Mouse (Mus musculus): ENCODE data around the gene Tpo. TPM values are rescaled to one million over a fixed set of nuclear protein-coding genes. Genes with fewer than 3 reads are reported as not detected.

Gene Tpo
- polyA plus RNA-seq, 1 experiment from 2014 or later = not detected

DNA sequence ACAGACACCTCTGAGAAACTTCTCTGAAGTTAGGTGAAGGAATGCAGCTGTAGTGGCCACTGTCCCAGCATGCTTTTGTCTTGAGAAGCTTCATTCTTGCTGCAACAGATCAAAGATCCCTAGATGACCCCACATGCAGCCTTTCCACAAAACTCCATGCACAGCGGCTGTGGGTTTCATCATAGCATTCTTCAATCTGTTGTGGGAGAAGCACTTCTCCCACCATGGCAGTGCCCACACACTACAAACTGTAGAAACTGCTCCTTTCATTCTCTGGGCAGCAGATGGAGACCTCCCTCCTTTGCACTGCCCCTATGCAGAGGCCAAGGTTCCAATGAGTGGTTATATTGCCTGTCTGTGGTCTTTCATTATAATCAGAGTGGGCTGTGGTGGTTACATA lies 103.3 kb downstream of the Tpo start:
- H3K4me2 ChIP-seq (replicated peaks; ENCODE audit: low read depth, low read length) = no peak overlapping the region
- no peaks in the 10 kb centered on the region for H3K9me3 ChIP-seq (ENCODE audit: low read length)
- peaks cover 7% of the 10 kb centered on the region; the same call in 1 of the 2 replicates for H3K4me1 ChIP-seq (ENCODE audit: insufficient read depth, low read length)
- H3K27ac ChIP-seq (ENCODE audit: low read length) = no peak overlapping the region
- H3K36me3 ChIP-seq (ENCODE audit: insufficient read depth, low read length) = no peaks in the 10 kb centered on the region
- no peaks in the 10 kb centered on the region for H3K27me3 ChIP-seq (ENCODE audit: insufficient read depth, low read length)
- no peak overlapping the region for H3K9ac ChIP-seq (replicated peaks; ENCODE audit: low read length)
- ATAC-seq (ENCODE audit: low FRiP score, low TSS enrichment) = no peak
- no peak overlapping the region for H3K4me3 ChIP-seq (ENCODE audit: low read length)
- WGBS = 71% methylated on average over 1 of the region's 1 CpGs

- Histone ChIP-seq H3K4me2 (replicated peaks; ENCODE audit: low read depth, low read length) (no peak overlapping the region), H3K4me1 (ENCODE audit: insufficient read depth, low read length) (peaks cover 7% of the 10 kb centered on the region; the same call in 1 of the 2 replicates), H3K9ac (replicated peaks; ENCODE audit: low read length) (no peak overlapping the region), H3K9me3 (ENCODE audit: low read length) (no peaks in the 10 kb centered on the region), H3K27ac (ENCODE audit: low read length) (no peak overlapping the region), H3K27me3 (ENCODE audit: insufficient read depth, low read length) (no peaks in the 10 kb centered on the region), H3K36me3 (ENCODE audit: insufficient read depth, low read length) (no peaks in the 10 kb centered on the region), H3K4me3 (ENCODE audit: low read length) (no peak overlapping the region)
- 83% methylated on average over 3 of the region's 3 CpGs for WGBS
- ATAC-seq (ENCODE audit: low FRiP score, low TSS enrichment) = no peak
Observed at GRCm38 (mm10) chr12:30027721-30028340, 104.6 kb downstream of the Tpo start.

DNA sequence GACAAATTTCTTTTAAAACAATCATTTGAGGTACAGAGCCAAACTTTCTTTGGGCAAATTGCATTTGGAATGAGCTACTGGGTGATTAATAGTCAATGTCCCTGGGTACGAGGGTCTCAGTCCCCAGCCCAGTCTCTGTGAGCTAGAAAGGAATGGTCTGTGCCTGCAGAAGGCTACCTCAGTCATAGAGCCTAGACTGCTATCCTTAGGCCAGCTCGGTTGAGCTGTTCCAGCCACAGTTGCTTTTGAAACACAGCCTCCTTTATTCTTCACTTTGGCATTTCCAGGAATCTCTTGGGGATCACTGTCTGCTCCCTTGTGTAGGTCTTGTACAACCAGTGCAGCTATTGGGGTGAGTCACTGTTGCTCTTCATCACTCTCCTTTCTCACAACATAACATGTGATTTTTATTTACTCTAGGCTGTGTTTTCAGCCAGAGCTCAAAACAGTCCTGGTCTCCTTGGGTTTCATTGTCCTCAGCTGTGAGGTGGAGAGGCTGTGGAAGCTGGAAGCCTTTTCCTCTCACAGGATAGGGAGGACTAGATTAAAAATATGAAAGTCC lies 108.1 kb downstream of the Tpo start:
- peaks cover 5% of the 10 kb centered on the region; the same call in 1 of the 2 replicates for H3K4me1 ChIP-seq (ENCODE audit: insufficient read depth, low read length)
- H3K27ac ChIP-seq (ENCODE audit: low read length) = no peak overlapping the region
- no peak overlapping the region for H3K9ac ChIP-seq (replicated peaks; ENCODE audit: low read length)
- 69% methylated on average over 2 of the region's 2 CpGs for WGBS
- H3K27me3 ChIP-seq (ENCODE audit: insufficient read depth, low read length) = no peaks in the 10 kb centered on the region
- H3K4me3 ChIP-seq (ENCODE audit: low read length) = no peak overlapping the region
- H3K9me3 ChIP-seq (ENCODE audit: low read length) = no peaks in the 10 kb centered on the region
- no peaks in the 10 kb centered on the region for H3K36me3 ChIP-seq (ENCODE audit: insufficient read depth, low read length)
- ATAC-seq (ENCODE audit: low FRiP score, low TSS enrichment) = no peak
- no peak overlapping the region for H3K4me2 ChIP-seq (replicated peaks; ENCODE audit: low read depth, low read length)

DNA sequence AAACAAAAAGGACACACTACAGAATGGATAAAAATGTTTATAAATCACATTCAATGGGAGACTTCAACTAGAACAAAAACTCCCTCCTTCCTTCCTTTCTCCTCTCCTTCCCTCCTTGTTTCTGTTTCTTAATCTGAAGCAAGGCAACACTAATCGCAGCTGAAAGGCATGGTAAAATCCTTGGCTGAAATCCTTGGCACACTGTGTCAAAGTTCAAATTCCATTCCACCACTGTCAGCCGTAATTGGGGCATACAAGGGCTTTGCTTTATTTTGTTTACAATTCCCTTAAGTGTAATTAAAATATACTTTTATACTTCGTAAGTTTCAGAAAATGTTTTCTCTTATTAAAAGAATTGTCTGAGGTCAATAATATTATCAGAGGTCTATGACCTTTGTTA lies 108.9 kb downstream of the Tpo start:
- no peak overlapping the region for H3K4me2 ChIP-seq (replicated peaks; ENCODE audit: low read depth, low read length)
- ATAC-seq (ENCODE audit: low FRiP score, low TSS enrichment) = no peak
- H3K27me3 ChIP-seq (ENCODE audit: insufficient read depth, low read length) = no peaks in the 10 kb centered on the region
- H3K36me3 ChIP-seq (ENCODE audit: insufficient read depth, low read length) = no peaks in the 10 kb centered on the region
- no peaks in the 10 kb centered on the region for H3K9me3 ChIP-seq (ENCODE audit: low read length)
- H3K4me3 ChIP-seq (ENCODE audit: low read length) = no peak overlapping the region
- H3K27ac ChIP-seq (ENCODE audit: low read length) = no peak overlapping the region
- H3K4me1 ChIP-seq (ENCODE audit: insufficient read depth, low read length) = no peaks in the 10 kb centered on the region
- H3K9ac ChIP-seq (replicated peaks; ENCODE audit: low read length) = no peak overlapping the region
- 47% methylated on average over 3 of the region's 3 CpGs for WGBS

DNA sequence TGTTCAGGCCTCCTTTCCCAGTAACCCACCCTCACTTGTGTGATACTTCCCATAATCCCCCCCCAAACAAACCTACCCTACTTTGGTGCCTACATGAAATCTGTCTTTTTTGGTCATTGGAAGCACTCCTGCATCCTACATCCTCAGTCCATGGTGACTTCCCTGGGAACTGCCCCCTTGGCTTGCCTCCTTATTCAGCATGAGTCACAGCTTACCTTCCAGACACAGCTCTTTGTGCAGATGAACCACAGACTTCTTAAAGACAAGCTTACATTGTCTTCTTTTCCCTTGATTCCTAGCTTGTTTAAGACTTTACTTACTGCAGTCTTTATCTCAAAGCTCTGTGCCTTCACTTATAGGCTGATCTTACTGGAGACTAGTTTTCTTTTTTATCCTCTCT lies 112.0 kb downstream of the Tpo start:
- H3K27me3 ChIP-seq (ENCODE audit: insufficient read depth, low read length) = no peaks in the 10 kb centered on the region
- no peak for ATAC-seq (ENCODE audit: low FRiP score, low TSS enrichment)
- no peak overlapping the region for H3K4me3 ChIP-seq (ENCODE audit: low read length)
- no peaks in the 10 kb centered on the region for H3K4me1 ChIP-seq (ENCODE audit: insufficient read depth, low read length)
- H3K36me3 ChIP-seq (ENCODE audit: insufficient read depth, low read length) = peaks cover 12% of the 10 kb centered on the region; the same call in 1 of the 2 replicates
- H3K9ac ChIP-seq (replicated peaks; ENCODE audit: low read length) = no peak overlapping the region
- H3K9me3 ChIP-seq (ENCODE audit: low read length) = no peaks in the 10 kb centered on the region
- no peak overlapping the region for H3K27ac ChIP-seq (ENCODE audit: low read length)
- no peak overlapping the region for H3K4me2 ChIP-seq (replicated peaks; ENCODE audit: low read depth, low read length)

DNA sequence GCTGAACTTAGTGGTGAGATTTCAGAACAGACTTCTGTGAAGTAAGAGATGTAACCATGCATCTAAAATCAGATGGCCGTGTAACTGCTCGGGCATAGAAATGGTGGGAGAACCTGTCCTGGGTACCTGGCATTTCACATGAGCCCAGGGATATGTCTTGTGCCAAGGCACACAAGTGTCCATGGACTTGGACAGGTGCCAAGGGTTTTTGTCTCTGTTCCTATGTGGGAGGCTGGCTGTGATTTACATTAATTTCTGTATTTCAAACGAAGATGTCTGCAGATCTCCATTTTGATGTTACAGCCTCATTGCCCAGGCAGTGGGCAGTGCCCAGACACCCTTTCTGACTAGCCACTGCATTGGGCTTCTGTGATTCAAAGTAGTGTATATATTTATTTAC lies 115.3 kb downstream of the Tpo start:
- no peak overlapping the region for H3K4me2 ChIP-seq (replicated peaks; ENCODE audit: low read depth, low read length)
- peaks cover 45% of the 10 kb centered on the region for H3K36me3 ChIP-seq (ENCODE audit: insufficient read depth, low read length)
- no peaks in the 10 kb centered on the region for H3K9me3 ChIP-seq (ENCODE audit: low read length)
- 88% methylated on average over 3 of the region's 3 CpGs for WGBS
- H3K27me3 ChIP-seq (ENCODE audit: insufficient read depth, low read length) = no peaks in the 10 kb centered on the region
- no peak for ATAC-seq (ENCODE audit: low FRiP score, low TSS enrichment)
- no peaks in the 10 kb centered on the region for H3K4me1 ChIP-seq (ENCODE audit: insufficient read depth, low read length)
- no peak overlapping the region for H3K4me3 ChIP-seq (ENCODE audit: low read length)
- no peak overlapping the region for H3K27ac ChIP-seq (ENCODE audit: low read length)
- H3K9ac ChIP-seq (replicated peaks; ENCODE audit: low read length) = no peak overlapping the region

DNA sequence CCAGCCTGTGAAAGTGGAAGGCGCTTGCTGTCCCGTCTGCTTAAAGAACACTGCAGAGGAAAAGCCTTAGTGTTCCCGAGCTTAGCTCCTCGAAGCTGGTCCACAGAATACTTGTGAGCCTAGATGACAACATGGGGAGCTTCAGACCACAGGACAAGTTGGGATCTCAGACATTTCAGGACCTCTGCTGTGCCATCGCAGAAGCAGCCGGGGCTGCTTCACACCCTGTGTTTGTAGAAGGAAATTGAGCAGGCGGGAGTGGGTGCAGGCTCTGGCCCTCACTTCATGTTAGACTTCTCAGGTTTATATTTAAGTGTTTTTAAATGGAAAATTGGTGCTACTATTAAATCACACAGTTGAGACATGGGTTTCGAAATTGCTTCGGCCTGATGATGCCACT lies 116.9 kb downstream of the Tpo start:
- H3K4me3 ChIP-seq (ENCODE audit: low read length) = no peak overlapping the region
- no peak overlapping the region for H3K27ac ChIP-seq (ENCODE audit: low read length)
- H3K9ac ChIP-seq (replicated peaks; ENCODE audit: low read length) = no peak overlapping the region
- H3K27me3 ChIP-seq (ENCODE audit: insufficient read depth, low read length) = no peaks in the 10 kb centered on the region
- H3K9me3 ChIP-seq (ENCODE audit: low read length) = no peaks in the 10 kb centered on the region
- no peak for ATAC-seq (ENCODE audit: low FRiP score, low TSS enrichment)
- H3K4me2 ChIP-seq (replicated peaks; ENCODE audit: low read depth, low read length) = no peak overlapping the region
- 85% methylated on average over 9 of the region's 9 CpGs for WGBS
- H3K4me1 ChIP-seq (ENCODE audit: insufficient read depth, low read length) = no peaks in the 10 kb centered on the region
- H3K36me3 ChIP-seq (ENCODE audit: insufficient read depth, low read length) = peaks cover 54% of the 10 kb centered on the region

- ATAC-seq (ENCODE audit: low FRiP score, low TSS enrichment) = no peak
- no peak overlapping the region for H3K27ac ChIP-seq (ENCODE audit: low read length)
- H3K4me1 ChIP-seq (ENCODE audit: insufficient read depth, low read length) = no peaks in the 10 kb centered on the region
- H3K36me3 ChIP-seq (ENCODE audit: insufficient read depth, low read length) = peaks cover 69% of the 10 kb centered on the region
- no peaks in the 10 kb centered on the region for H3K9me3 ChIP-seq (ENCODE audit: low read length)
- H3K27me3 ChIP-seq (ENCODE audit: insufficient read depth, low read length) = no peaks in the 10 kb centered on the region
- H3K4me3 ChIP-seq (ENCODE audit: low read length) = no peak overlapping the region
- H3K4me2 ChIP-seq (replicated peaks; ENCODE audit: low read depth, low read length) = no peak overlapping the region
- H3K9ac ChIP-seq (replicated peaks; ENCODE audit: low read length) = no peak overlapping the region
- 91% methylated on average over 5 of the region's 5 CpGs for WGBS
Observed at GRCm38 (mm10) chr12:30008741-30009140, 123.7 kb downstream of the Tpo start.

DNA sequence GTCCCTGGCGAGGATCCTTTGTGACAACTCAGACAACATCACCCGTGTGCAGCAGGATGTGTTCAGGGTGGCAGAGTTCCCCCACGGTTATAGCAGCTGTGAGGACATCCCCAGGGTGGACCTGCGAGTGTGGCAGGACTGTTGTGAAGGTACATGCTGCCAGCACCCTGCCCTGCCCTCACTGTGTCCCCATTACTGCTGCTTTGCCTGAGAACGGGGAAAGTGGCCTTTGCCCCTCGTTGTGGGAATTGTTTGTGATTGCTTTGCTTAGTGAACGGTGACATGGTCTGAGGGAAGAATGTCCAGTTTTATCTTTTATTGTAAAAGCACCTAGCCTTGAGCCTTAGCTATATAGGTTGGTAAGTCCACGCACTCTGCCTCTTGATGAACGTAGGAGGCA lies 125.8 kb downstream of the Tpo start:
- H3K4me3 ChIP-seq (ENCODE audit: low read length) = no peak overlapping the region
- H3K4me2 ChIP-seq (replicated peaks; ENCODE audit: low read depth, low read length) = no peak overlapping the region
- H3K27ac ChIP-seq (ENCODE audit: low read length) = no peak overlapping the region
- WGBS = 71% methylated on average over 9 of the region's 9 CpGs
- peaks cover 70% of the 10 kb centered on the region for H3K36me3 ChIP-seq (ENCODE audit: insufficient read depth, low read length)
- H3K9ac ChIP-seq (replicated peaks; ENCODE audit: low read length) = no peak overlapping the region
- no peaks in the 10 kb centered on the region for H3K9me3 ChIP-seq (ENCODE audit: low read length)
- H3K27me3 ChIP-seq (ENCODE audit: insufficient read depth, low read length) = no peaks in the 10 kb centered on the region
- ATAC-seq (ENCODE audit: low FRiP score, low TSS enrichment) = no peak
- no peaks in the 10 kb centered on the region for H3K4me1 ChIP-seq (ENCODE audit: insufficient read depth, low read length)

Data from kidney, embryonic 16.5 days (tissue).